Mouse (Mus musculus): Measurements from ENCODE around the gene Rasgef1a.
A peak's percentile ranks its signal among the peaks of the same experiment; 100 is the strongest.

DNA sequence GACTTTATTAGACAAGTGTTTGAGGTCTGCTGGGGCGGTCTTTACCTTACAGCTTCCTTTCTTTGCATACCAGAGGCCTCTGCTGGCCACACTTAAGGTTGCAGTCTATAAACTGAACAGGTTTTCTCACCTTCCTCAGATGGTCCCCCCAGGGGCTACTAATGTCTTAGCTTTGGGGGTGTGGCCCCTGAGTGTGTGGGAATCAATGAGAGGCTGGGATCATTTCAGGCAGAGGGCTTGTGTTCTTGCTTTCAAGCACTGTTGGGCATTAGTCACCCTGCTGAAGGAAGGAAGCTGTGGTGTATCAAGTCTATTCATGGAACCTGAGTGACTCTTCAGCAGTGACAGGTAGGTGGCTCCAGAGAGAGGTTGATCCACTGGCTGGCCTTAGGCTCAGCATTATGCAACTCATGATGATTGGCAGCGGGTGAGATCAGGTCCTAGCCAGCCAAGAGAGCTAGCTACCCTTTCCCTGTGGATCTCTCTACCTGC lies 88.1 kb downstream of the Rasgef1a start:
- TF ChIP-seq EP300 (IDR thresholded peaks at IDR 0.05; ENCODE audit: insufficient read depth, low read depth, low read length) = no peak
- TF ChIP-seq CTCF (IDR thresholded peaks at IDR 0.05; ENCODE audit: low read depth, low read length) = peak; percentile 21
- TF ChIP-seq POLR2A (IDR thresholded peaks at IDR 0.05; ENCODE audit: insufficient read depth, low read length) = no peak

Measured in ES-Bruce4 (cell line).